Mouse (Mus musculus) layer of hippocampus, postnatal 10 days (tissue): ENCODE data around the gene Dtd1. TPM values are rescaled to one million over a fixed set of nuclear protein-coding genes. Genes with fewer than 3 reads are reported as not detected.

Experiments
- DNase-seq, 2 experiments: peaks; one replicate each; pipeline ENCODE4 v3.0.0; 2021; ENCODE audit warnings: low spot score in 2 of 2
- total RNA-seq, 2 experiments: library from RNA; stranded (reverse); gene quantifications; 2 replicates each; pipeline ENCODE4 v1.2.3; 2021

The Dtd1 gene
- total RNA-seq, 2 experiments from 2014 or later = 52.2 TPM

GRCm38 (mm10) chr2:144764116-144764788, 164.6 kb downstream of the Dtd1 start:
- DNase-seq = no peak

GRCm38 (mm10) chr2:144765219-144765618, 165.5 kb downstream of the Dtd1 start:
- DNase-seq = no peak

- DNase-seq = no peak
Observed at GRCm38 (mm10) chr2:144768375-144769117, 168.8 kb downstream of the Dtd1 start.

GRCm38 (mm10) chr2:144769118-144769496, 169.4 kb downstream of the Dtd1 start:
- no peak for DNase-seq

- no peak for DNase-seq
Observed at GRCm38 (mm10) chr2:144769556-144769955, 169.9 kb downstream of the Dtd1 start.

- no peak for DNase-seq
Observed at GRCm38 (mm10) chr2:144770452-144770941, 170.8 kb downstream of the Dtd1 start.

GRCm38 (mm10) chr2:144771841-144772240, 172.1 kb downstream of the Dtd1 start:
- DNase-seq = no peak

GRCm38 (mm10) chr2:144774636-144775160, 175.0 kb downstream of the Dtd1 start:
- DNase-seq = no peak

- DNase-seq = no peak
Observed at GRCm38 (mm10) chr2:144775626-144776025, 175.9 kb downstream of the Dtd1 start.

- DNase-seq = no peak
Observed at GRCm38 (mm10) chr2:144779263-144779662, 179.6 kb downstream of the Dtd1 start.

- DNase-seq = no peak
Observed at GRCm38 (mm10) chr2:144780731-144781130, 181.0 kb downstream of the Dtd1 start.

GRCm38 (mm10) chr2:144781871-144782270, 182.2 kb downstream of the Dtd1 start:
- DNase-seq = no peak

GRCm38 (mm10) chr2:144782481-144782880, 182.8 kb downstream of the Dtd1 start:
- no peak for DNase-seq

GRCm38 (mm10) chr2:144783190-144783589, 183.5 kb downstream of the Dtd1 start:
- no peak for DNase-seq

GRCm38 (mm10) chr2:144783831-144784230, 184.1 kb downstream of the Dtd1 start:
- DNase-seq = no peak

GRCm38 (mm10) chr2:144791671-144792294, 192.1 kb downstream of the Dtd1 start:
- DNase-seq = peak in 1 of 2 experiments; percentile 32

- DNase-seq = no peak
Observed at GRCm38 (mm10) chr2:144797515-144797914, 197.8 kb downstream of the Dtd1 start.

- no peak for DNase-seq
Observed at GRCm38 (mm10) chr2:144807766-144808754, 208.4 kb downstream of the Dtd1 start.
